Mouse (Mus musculus): Measurements from ENCODE around the gene Ap3d1.

The Ap3d1 gene

GRCm38 (mm10) chr10:80742180-80742978 lies at the start of gene Ap3d1:
TSS of gene Ap3d1 (minus strand) at chr10:80742264.
- peak; percentile 98 to 100 for DNase-seq

- DNase-seq, result no peak
These were observed 49.6 kb upstream of the Ap3d1 start for GRCm38 (mm10) chr10:80791476-80792174.

GRCm38 (mm10) chr10:80790761-80791404 lies 48.8 kb upstream of the Ap3d1 start:
- no peak for DNase-seq

DNA sequence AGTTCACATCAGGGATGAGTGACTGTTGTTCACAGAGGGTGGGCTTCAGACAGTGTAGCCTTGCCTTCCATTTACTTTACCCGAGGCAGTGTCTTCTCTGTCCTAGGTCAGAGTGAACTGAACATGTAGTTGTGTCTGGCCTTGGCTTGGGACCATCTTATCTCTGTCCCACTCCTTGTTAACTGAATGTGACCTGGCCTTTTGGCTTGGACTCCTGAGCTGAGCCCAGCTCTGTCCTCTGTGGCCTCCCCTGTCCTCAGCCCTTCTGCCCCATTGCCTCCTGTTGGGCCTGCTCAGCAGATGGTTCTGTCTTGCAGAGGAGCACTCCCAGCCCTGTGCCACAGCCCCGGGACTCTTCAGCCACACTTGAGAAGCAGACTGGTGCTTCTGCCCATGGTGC lies 45.5 kb upstream of the Ap3d1 start:
- no peak for DNase-seq

DNA sequence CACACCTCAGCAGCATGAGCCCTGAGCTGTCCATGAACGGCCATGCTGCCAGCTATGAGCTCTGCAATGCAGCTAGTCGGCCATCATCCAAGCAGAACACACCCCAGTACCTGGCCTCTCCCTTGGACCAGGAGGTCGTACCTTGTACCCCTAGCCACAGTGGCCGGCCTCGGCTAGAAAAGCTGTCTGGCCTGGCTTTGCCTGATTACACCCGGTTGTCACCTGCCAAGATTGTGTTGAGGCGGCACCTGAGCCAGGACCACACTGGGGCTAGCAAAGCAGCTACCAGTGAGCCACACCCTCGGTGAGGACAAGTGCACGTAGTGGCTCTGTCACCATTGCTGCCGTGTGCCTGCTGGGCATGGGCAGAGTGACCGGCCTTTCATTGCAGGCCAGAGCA lies 43.9 kb upstream of the Ap3d1 start:
- no peak for DNase-seq

- no peak for DNase-seq
These were observed 42.8 kb upstream of the Ap3d1 start for GRCm38 (mm10) chr10:80784871-80785270.

DNA sequence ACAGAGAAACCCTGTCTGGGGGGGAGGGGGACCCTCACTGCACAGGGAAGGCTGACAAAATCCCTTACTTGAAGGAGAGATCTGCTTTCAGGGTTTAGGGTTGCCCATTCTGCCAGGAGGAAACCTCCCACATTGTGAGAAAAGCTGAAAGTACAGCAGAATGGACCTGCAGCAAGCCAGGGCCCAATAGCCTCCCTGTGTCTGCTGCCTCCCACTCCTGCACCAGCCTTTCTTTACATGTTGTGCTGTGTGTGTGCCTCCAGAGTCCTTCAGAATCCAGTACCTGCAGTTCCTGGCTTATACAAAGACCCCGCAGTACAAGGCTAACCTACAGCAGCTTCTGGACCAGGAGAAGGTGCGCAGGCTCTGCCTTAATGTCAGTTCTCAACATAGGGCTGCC lies 42.2 kb upstream of the Ap3d1 start:
- DNase-seq, result no peak

DNA sequence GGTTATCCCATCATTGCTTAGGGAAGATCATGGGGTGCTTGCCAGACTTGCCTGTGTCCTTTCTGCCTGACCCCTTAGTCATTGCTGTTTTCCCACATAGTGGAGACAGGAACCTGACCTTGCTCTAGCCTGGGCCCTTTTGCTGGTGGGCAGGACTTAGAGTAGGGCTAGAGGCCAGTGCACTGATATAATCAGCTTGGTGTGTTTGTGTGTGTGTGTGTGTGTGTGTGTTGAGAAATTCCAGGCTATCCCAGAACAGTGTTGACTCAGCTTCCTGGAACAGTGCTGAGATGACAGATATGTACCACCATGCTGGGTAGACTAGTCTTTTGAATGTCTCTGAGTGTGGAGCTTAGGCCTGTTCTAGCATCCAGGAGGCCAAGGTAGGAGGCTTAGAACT lies 37.5 kb upstream of the Ap3d1 start:
- no peak for DNase-seq

DNA sequence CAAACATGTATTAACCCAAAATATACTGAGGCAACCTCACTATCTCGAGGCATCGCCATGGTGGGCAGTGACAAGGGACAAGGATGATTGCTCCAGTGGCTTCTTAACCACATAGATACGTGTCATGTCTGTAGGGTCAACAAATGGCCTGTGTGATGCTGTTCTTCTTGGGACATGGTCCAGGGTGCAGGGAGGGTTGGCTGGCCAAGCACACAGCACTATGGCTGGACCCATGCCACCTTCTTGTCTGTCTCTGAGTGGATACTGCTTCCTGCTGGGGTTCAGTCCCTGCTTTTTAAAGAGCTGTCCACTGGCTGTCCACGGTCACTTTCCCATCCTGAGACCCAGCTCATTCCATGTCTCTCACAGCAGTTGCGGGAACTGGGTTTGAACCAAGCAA lies 35.1 kb upstream of the Ap3d1 start:
- DNase-seq, result no peak

DNA sequence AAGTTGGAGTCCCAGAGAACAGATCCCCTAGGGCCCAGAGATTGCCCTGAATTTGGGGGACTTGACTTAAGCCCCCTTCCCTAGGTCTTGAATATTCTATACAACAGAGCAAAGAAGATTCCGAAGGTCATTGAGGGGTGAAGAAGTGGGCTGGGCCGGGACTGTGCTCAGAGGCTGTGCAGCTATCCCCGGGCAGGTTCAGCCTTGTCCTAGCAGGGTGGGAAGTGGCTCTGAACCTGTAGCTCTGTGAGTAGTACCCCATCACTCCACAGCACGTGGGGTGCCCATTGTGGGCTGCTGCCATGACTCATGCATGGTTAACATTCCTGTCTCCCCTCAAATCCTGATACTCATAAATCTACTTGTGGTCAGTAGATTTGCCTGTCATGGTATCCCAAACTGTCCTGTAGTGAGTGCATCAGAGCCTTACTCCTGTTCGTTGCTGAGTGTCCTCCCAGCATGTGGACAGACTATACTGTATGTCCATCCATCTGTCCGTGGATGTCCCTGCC lies 34.4 kb upstream of the Ap3d1 start:
- DNase-seq, result no peak

- no peak for DNase-seq
These were observed 33.7 kb upstream of the Ap3d1 start for GRCm38 (mm10) chr10:80775731-80776130.

DNA sequence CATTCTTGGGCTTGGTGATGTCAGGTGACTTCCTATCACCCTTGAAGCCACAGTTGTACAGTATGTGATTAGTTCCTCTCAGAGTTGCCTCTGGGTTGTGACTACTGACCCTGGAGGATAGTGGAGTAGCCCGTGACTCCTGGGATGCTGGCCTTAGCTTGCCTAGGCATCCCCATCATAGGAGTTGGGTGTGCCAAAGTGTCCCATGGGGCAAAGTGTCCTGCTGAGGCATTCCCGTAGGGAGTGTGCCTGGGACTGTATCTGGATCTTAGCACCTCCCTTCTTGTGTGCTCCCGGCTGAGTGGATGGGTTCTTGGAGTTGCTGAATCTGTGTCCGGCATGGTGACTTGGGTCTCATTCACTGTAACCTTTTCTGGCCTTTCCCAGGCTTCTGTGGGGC lies 32.9 kb upstream of the Ap3d1 start:
- no peak for DNase-seq

GRCm38 (mm10) chr10:80774549-80774948 lies 32.5 kb upstream of the Ap3d1 start:
- DNase-seq, result peak; percentile 69 to 86

DNA sequence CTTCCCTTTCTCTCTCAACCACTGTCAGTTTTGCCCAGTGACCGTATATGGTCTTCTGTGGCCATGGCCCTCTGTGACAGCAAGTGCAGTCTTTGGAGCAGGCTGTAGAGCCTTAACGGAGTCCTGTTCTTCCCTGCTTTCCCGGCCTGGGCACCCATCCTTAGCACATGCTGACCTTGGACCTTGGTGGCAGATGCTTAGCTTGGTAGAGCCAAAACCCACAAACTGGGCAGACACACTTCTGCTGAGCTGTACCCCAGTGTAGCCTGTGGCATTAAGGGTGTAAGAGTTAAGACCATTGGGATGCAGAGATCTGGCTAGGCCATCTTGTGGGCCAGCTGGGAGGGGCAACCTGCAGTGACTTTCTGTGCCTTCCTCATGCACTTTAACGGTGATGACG lies 31.8 kb upstream of the Ap3d1 start:
- no peak for DNase-seq

- no peak for DNase-seq
These were observed 26.3 kb upstream of the Ap3d1 start for GRCm38 (mm10) chr10:80768365-80768764.

DNA sequence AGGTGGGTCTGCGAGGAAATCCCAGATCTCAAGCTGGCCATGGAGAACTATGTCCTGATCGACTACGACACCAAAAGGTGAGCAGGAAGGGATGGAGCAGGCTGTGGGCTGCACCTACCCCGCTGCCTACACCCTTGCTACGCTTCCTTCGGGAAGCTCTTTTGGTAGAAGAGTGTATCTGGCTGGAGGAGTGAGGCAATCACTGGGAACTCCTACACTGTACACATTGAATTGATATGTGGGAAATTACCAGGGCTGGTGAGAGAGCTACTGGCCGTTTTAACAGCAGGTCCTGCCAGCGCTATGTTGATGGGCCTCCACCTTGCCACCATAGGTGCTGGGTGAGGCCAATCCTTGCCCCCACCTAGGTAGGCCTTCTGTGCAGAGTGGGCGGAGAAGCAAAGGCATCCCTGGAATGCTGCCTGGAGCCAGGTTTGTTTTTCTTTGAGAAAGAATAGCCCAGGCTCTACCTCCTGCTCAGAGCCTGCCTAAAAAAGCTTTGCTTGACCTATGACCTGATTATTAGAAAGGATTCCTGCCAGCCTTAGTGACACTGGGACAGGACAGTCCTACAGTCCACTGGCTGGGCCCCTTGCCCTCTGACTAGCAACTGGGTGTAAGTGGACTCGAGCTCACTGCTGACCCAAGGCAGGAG lies 24.2 kb upstream of the Ap3d1 start:
- DNase-seq, result peak; percentile 61 to 64

GRCm38 (mm10) chr10:80765746-80766145 lies 23.7 kb upstream of the Ap3d1 start:
- DNase-seq, result no peak

DNA sequence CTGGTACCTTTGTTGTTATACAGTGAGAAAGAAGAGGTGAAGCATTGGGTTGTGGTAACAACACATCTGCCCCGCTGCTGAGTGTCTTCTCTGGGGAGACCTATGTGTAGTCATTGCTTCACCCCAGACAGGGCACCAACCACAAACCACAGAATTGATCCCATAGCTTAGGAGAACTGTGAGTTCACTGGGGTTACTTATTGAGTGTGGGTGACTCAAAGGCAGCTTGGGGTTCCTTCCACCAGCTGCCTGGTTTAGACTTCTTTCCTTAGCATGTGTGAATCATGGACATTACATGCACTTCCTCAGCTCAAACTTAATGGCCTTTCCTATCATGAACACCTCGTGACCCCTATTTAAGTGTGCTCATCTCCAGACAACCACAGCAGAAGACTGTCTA lies 21.4 kb upstream of the Ap3d1 start:
- DNase-seq, result no peak

GRCm38 (mm10) chr10:80761821-80762220 lies 19.8 kb upstream of the Ap3d1 start:
- DNase-seq, result no peak

- peak; percentile 60 to 77 for DNase-seq
These were observed 18.8 kb upstream of the Ap3d1 start for GRCm38 (mm10) chr10:80760596-80761524.

- no peak for DNase-seq
These were observed 16.6 kb upstream of the Ap3d1 start for GRCm38 (mm10) chr10:80758651-80759050.

- peak; percentile 88 to 91 for DNase-seq
These were observed 15.7 kb upstream of the Ap3d1 start for GRCm38 (mm10) chr10:80757717-80758116.

Data from kidney, postnatal 36 days (tissue).